Mouse (Mus musculus) C2C12 (cell line): ENCODE data around the gene Kcnk5.

Experiments
- CEBPB ChIP-seq: IDR thresholded peaks from one replicate; pipeline ENCODE4 v1.6.1; 2011; ENCODE audit warnings: low read depth, mild to moderate bottlenecking, control low read depth, moderate library complexity
- CTCF ChIP-seq: IDR thresholded peaks from one replicate; pipeline ENCODE4 v1.5.1; 2011; ENCODE audit not compliant: control insufficient read depth, insufficient read depth, insufficient read length
- FOSL1 ChIP-seq: IDR thresholded peaks from one replicate; pipeline ENCODE4 v1.8.0; 2011; ENCODE audit warnings: mild to moderate bottlenecking, low read length; ENCODE audit not compliant: poor library complexity, insufficient read depth, severe bottlenecking
- MAX ChIP-seq: IDR thresholded peaks from one replicate; pipeline ENCODE4 v1.6.1; 2011; ENCODE audit warnings: mild to moderate bottlenecking, control low read depth

GRCm38 (mm10) chr14:20116149-20116605 lies 65.4 kb downstream of the Kcnk5 start:
- TF ChIP-seq CTCF (no peak), CEBPB (no peak), FOSL1 (no peak), MAX (no peak)
